Mouse (Mus musculus) Muller cell, postnatal 12 days (primary cell): ENCODE measurements around the gene Twf2.
"Not testable (repeated sequence)": the region's sequence is repeated elsewhere in the genome, so short reads cannot be mapped to it uniquely, and the experiment has no call there.

Experiments
- DNase-seq: peaks from one replicate; pipeline ENCODE4 v3.0.0-alpha.2; 2015; ENCODE audit errors: inconsistent ontology term

Gene Twf2

GRCm38 (mm10) chr9:106202819-106203636 lies at the start of gene Twf2:
TSS of gene Twf2 (plus strand) at chr9:106203108.
- DNase-seq = peak; percentile 96

GRCm38 (mm10) chr9:106154106-106154505 lies 48.8 kb upstream of the Twf2 start:
- DNase-seq = no peak

- peak; percentile 34 for DNase-seq
Measured at GRCm38 (mm10) chr9:106156419-106156818, 46.5 kb upstream of the Twf2 start.

- DNase-seq = no peak
Measured at GRCm38 (mm10) chr9:106156921-106157622, 45.8 kb upstream of the Twf2 start.

- no peak for DNase-seq
Measured at GRCm38 (mm10) chr9:106157623-106157925, 45.3 kb upstream of the Twf2 start.

- no peak for DNase-seq
Measured at GRCm38 (mm10) chr9:106158037-106158491, 44.8 kb upstream of the Twf2 start, which contains the start of gene Glyctk. TSS of gene Glyctk (minus strand) at chr9:106158138.

- no peak for DNase-seq
Measured at GRCm38 (mm10) chr9:106159237-106159636, 43.7 kb upstream of the Twf2 start.

- peak; percentile 92 for DNase-seq
Measured at GRCm38 (mm10) chr9:106159784-106160301, 43.1 kb upstream of the Twf2 start.

GRCm38 (mm10) chr9:106160426-106160825 lies 42.5 kb upstream of the Twf2 start:
- no peak for DNase-seq

- no peak for DNase-seq
Measured at GRCm38 (mm10) chr9:106166709-106167108, 36.2 kb upstream of the Twf2 start.

- no peak for DNase-seq
Measured at GRCm38 (mm10) chr9:106167241-106167640, 35.7 kb upstream of the Twf2 start.

GRCm38 (mm10) chr9:106167703-106168102 lies 35.2 kb upstream of the Twf2 start:
- no peak for DNase-seq

GRCm38 (mm10) chr9:106169006-106169405 lies 33.9 kb upstream of the Twf2 start:
- DNase-seq = not testable (repeated sequence)

- no peak for DNase-seq
Measured at GRCm38 (mm10) chr9:106169917-106170316, 33.0 kb upstream of the Twf2 start.

GRCm38 (mm10) chr9:106170556-106171345 lies 32.2 kb upstream of the Twf2 start, which contains the start of gene Wdr82:
TSS of gene Wdr82 (plus strand) at chr9:106170928.
- peak; percentile 97 for DNase-seq

- peak; percentile 87 for DNase-seq
Measured at GRCm38 (mm10) chr9:106171346-106172158, 31.4 kb upstream of the Twf2 start.

GRCm38 (mm10) chr9:106172527-106172926 lies 30.4 kb upstream of the Twf2 start:
- no peak for DNase-seq

GRCm38 (mm10) chr9:106173363-106173762 lies 29.5 kb upstream of the Twf2 start:
- DNase-seq = no peak

GRCm38 (mm10) chr9:106175552-106176200 lies 27.2 kb upstream of the Twf2 start:
- DNase-seq = no peak

GRCm38 (mm10) chr9:106176769-106177168 lies 26.1 kb upstream of the Twf2 start:
- no peak for DNase-seq
